Mouse (Mus musculus) heart, postnatal 0 days (tissue): ENCODE data around the gene Spata2.

ENCODE experiments used
- CTCF ChIP-seq: IDR thresholded peaks from 2 replicates; pipeline ENCODE4 v1.5.1; 2016; ENCODE audit warnings: antibody characterized with exemption, control low read depth, low read depth
- EP300 ChIP-seq: IDR thresholded peaks from 2 replicates; pipeline ENCODE4 v1.6.1; 2016; ENCODE audit warnings: antibody characterized with exemption, low read depth

DNA sequence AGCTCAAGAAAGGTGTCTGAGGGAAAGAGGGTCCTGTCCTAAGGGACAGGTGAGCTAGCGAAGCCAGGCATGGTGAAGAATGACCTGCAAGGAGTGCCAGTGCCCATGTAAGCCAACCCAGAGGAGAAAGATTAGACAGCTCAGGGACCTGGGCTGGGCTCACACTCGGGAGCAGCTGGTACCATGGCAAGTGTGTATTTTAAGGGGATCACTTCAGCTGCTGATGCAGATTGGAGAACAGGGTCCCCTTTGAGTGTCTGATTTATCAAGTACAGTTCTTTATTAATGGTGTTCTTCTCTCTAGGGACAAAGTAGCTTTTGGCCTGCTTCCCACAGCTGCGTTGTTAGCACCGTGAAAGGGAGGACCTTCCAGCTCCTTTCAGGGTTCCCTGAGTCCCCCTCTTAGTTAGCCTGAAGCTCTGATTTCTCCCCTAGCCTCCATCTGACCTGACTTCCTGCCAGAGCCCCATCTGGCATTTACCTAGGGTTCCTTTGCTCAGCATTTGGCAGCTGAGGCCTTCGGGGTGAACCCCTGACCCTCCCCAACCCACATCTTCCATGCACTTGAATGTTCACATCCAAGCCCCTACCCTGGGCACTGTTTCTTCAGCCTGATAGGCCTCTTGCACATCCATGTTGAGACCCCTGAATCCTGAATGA, 36.2 kb downstream of the Spata2 start:
- TF ChIP-seq CTCF (no peak), EP300 (no peak)
